Mouse (Mus musculus) intestine, postnatal 0 days (tissue): ENCODE measurements at regions not wholly inside any gene's neighbourhood (a gene's known extent, or its start where the extent isn't known, plus 50 kb on each side); places are given as distances from the start of the nearest gene placed in this dataset.

Experiments used
- ATAC-seq: fragments of 200-750 bp; cut with Nextera tagmentation; 2 replicates; pipeline ENCODE4 v1.8.0; 2017; ENCODE audit warnings: mild to moderate bottlenecking, moderate TSS enrichment, moderate library complexity
- H3K27ac ChIP-seq: fragments of 300-500 bp; sonication (generic); 2 replicates; pipeline ENCODE4 v1.5.1; 2014; ENCODE audit warnings: mild to moderate bottlenecking, low read depth, low read length, moderate library complexity
- H3K27me3 ChIP-seq: fragments of 300-500 bp; sonication (generic); replicated peaks from 2 replicates; pipeline ENCODE4 v1.6.1; 2014; ENCODE audit warnings: low read length, mixed read lengths; ENCODE audit not compliant: control insufficient read depth, insufficient read depth
- H3K36me3 ChIP-seq: fragments of 300-500 bp; sonication (generic); 2 replicates; pipeline ENCODE4 v1.6.1; 2014; ENCODE audit warnings: mild to moderate bottlenecking, moderate library complexity; ENCODE audit not compliant: control insufficient read depth, insufficient read depth
- H3K4me1 ChIP-seq: fragments of 300-500 bp; sonication (generic); replicated peaks from 2 replicates; pipeline ENCODE4 v1.6.1; 2014; ENCODE audit warnings: antibody characterized with exemption, low read length, mixed read lengths; ENCODE audit not compliant: control insufficient read depth, insufficient read depth
- H3K4me2 ChIP-seq: fragments of 300-500 bp; sonication (generic); replicated peaks from 2 replicates; pipeline ENCODE4 v1.6.1; 2014; ENCODE audit warnings: low read depth, mild to moderate bottlenecking, moderate library complexity
- H3K4me3 ChIP-seq: fragments of 300-500 bp; sonication (generic); 2 replicates; pipeline ENCODE4 v1.5.1; 2014; ENCODE audit warnings: low read depth, low read length
- H3K9ac ChIP-seq: fragments of 300-500 bp; sonication (generic); 2 replicates; pipeline ENCODE4 v1.6.1; 2014; ENCODE audit warnings: mild to moderate bottlenecking, low read depth, low read length
- H3K9me3 ChIP-seq: fragments of 300-500 bp; sonication (generic); 2 replicates; pipeline ENCODE4 v1.6.1; 2016; ENCODE audit warnings: mixed run types; ENCODE audit not compliant: control insufficient read depth
- CTCF ChIP-seq: sonication (generic); IDR thresholded peaks from 2 replicates; pipeline ENCODE4 v1.5.1; 2016; ENCODE audit warnings: low read depth, mild to moderate bottlenecking, control low read depth, antibody characterized with exemption, moderate library complexity
- WGBS: fragments of 180-500 bp; shearing (Covaris S2); extraction: QIAGEN DNeasy Blood & Tissue Kit; methylation state at CpG from one replicate; pipeline ENCODE4 v1.1.7; 2014; 5-methylcytosine and 5-hydroxymethylcytosine counted together

DNA sequence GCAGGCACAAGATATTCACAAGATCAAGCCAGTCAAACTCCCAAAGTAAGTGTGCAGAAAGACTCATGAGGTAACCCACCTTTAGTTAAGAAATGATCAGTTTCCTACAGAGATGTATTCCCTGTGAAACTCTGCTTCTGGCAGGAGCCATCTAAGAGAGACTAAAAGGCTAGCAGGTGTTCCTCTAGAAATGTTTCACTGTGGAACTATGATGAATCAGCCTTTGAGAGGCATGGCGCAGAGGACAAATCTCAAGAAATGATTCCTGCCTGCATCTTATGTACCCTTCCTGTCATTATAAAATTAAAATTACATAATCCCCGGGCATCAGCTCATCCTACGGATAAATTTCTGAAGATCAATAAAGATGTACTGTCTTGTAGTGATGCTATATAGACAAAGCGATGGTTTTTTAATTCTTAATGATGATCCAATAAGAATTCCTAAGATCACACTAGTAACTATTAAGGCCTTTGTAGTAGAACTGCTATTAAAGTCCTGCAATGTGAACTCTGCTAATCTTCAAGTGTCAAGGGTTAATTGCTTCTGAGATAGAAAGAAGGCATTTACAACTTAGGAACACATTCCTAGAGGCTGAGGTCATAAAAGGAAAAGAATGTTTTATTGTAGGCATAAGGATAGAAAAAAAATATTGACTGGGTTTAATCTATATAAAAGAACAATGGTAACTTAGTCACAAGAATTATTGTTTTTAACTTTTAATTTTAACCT lies 4219.7 kb upstream of the Gm7489 start:
- Histone ChIP-seq H3K27me3 (no peaks in the 10 kb centered on the region), H3K4me1 (no peaks in the 10 kb centered on the region), H3K9me3 (no peaks in the 10 kb centered on the region), H3K4me3 (no peak overlapping the region), H3K36me3 (no peaks in the 10 kb centered on the region), H3K9ac (no peak overlapping the region), H3K4me2 (no peak overlapping the region), H3K27ac (no peak overlapping the region)
- ATAC-seq = peak; percentile 93
- no peak for TF ChIP-seq CTCF
- 37% methylated on average over 4 of the region's 4 CpGs for WGBS
